In genomic region chr17:85823036-85823435, GRCm38 (mm10) we compare ENCODE assay signal across 18 mouse cellular contexts.
DNase-seq lines count a peak whose midpoint lies in the region; ATAC-seq and TF ChIP-seq lines count a peak whose summit lies in the region.
"Had no signal": no experiment of that assay in that cellular context is flagged by ENCODE, and none has a peak within 500 bp of the region (broad histone marks: within the 10 kb centered on the region; RNA-seq: fewer than 3 reads in every experiment).

No protein-coding gene starts in this region.

- no peaks in the 10 kb centered on the region for H3K4me1 ChIP-seq in forebrain, postnatal 0 days (ENCODE audit: insufficient read depth)
- H3K4me1 ChIP-seq in forebrain, embryonic 16.5 days (replicated peaks; ENCODE audit: control insufficient read depth, insufficient read depth, low read length) = peaks cover 2% of the 10 kb centered on the region; the same call in 1 of the 2 replicates
- H3K4me1 ChIP-seq in embryonic facial prominence, embryonic 15.5 days = peaks cover 18% of the 10 kb centered on the region
- peaks cover 12% of the 10 kb centered on the region for H3K4me1 ChIP-seq in limb, embryonic 14.5 days (ENCODE audit: control insufficient read depth, insufficient read depth, low read length)
- H3K4me1 ChIP-seq: heart, embryonic 12.5 days; liver, embryonic 15.5 days had no signal

- H3K4me3 ChIP-seq in forebrain, postnatal 0 days (ENCODE audit: low read depth, low read length) = no peak overlapping the region
- no peak overlapping the region for H3K4me3 ChIP-seq in forebrain, embryonic 16.5 days (replicated peaks; ENCODE audit: low read length)
- H3K4me3 ChIP-seq in embryonic facial prominence, embryonic 15.5 days (replicated peaks) = no peak overlapping the region
- H3K4me3 ChIP-seq in limb, embryonic 14.5 days (replicated peaks; ENCODE audit: low read length) = no peak overlapping the region
- H3K4me3 ChIP-seq: heart, embryonic 12.5 days; liver, embryonic 15.5 days had no signal

- TF ChIP-seq CTCF in forebrain, postnatal 0 days (IDR thresholded peaks at IDR 0.05; ENCODE audit: low read depth) = no peak
- no peak for TF ChIP-seq CTCF in brain, embryonic 14.5 days (IDR thresholded peaks at IDR 0.05; ENCODE audit: borderline replicate concordance, extremely low read depth, insufficient read depth, insufficient read length)

- peak; percentile 18; the same call in 1 of the 2 replicates for ATAC-seq in forebrain, postnatal 0 days
- no peak for ATAC-seq in forebrain, embryonic 16.5 days
- no peak for ATAC-seq in embryonic facial prominence, embryonic 15.5 days (ENCODE audit: insufficient number of reproducible peaks, low FRiP score, low TSS enrichment, low read depth)
- peak; percentile 21; the same call in 1 of the 2 replicates for ATAC-seq in limb, embryonic 14.5 days (ENCODE audit: low FRiP score, low read depth)

- no peak for DNase-seq in forebrain, postnatal 0 days
- peak; percentile 51 for DNase-seq in brain, embryonic 14.5 days (ENCODE audit: low read depth)
- no peak for DNase-seq in limb, embryonic 14.5 days (ENCODE audit: low spot score)
- no peak for DNase-seq in frontal cortex, adult 2 months (ENCODE audit: extremely low spot score in 1 of 2, low spot score in 1 of 2)
- DNase-seq in adrenal gland, adult 2 months = no peak
- DNase-seq: cerebellum, adult 8-10 months; gastrocnemius, postnatal 25 days; heart, postnatal 4 days; kidney, adult 11 months; kidney, postnatal 25 days; layer of hippocampus, adult 9-11 months; spleen, adult 18-20 months; thymus, postnatal 25 days had no signal

- TF ChIP-seq POLR2A in brain, embryonic 14.5 days (IDR thresholded peaks at IDR 0.05; ENCODE audit: borderline replicate concordance, extremely low read depth, insufficient read depth, insufficient read length, poor library complexity, severe bottlenecking) = no peak
- TF ChIP-seq POLR2A in limb, embryonic 14.5 days (IDR thresholded peaks at IDR 0.05; ENCODE audit: borderline replicate concordance, extremely low read depth, insufficient read depth, insufficient read length) = no peak

- H3K4me2 ChIP-seq in forebrain, postnatal 0 days (ENCODE audit: low read depth) = no peak overlapping the region
- no peak overlapping the region for H3K4me2 ChIP-seq in forebrain, embryonic 16.5 days (ENCODE audit: low read length)
- H3K4me2 ChIP-seq in embryonic facial prominence, embryonic 15.5 days (replicated peaks) = peak overlapping the region; percentile 30
- peak overlapping the region; percentile 32 for H3K4me2 ChIP-seq in limb, embryonic 14.5 days (replicated peaks; ENCODE audit: low read depth, low read length, severe bottlenecking)
- H3K4me2 ChIP-seq: heart, embryonic 12.5 days; liver, embryonic 15.5 days; midbrain, embryonic 11.5 days had no signal

- H3K9ac ChIP-seq in forebrain, postnatal 0 days = no peak overlapping the region
- no peak overlapping the region for H3K9ac ChIP-seq in forebrain, embryonic 16.5 days (replicated peaks; ENCODE audit: low read depth, low read length)
- H3K9ac ChIP-seq in embryonic facial prominence, embryonic 15.5 days = no peak overlapping the region
- no peak overlapping the region for H3K9ac ChIP-seq in limb, embryonic 14.5 days (ENCODE audit: low read depth, low read length, severe bottlenecking)
- H3K9ac ChIP-seq: heart, embryonic 12.5 days; liver, embryonic 15.5 days had no signal

- H3K27ac ChIP-seq in forebrain, postnatal 0 days (ENCODE audit: low read depth, low read length) = no peak overlapping the region
- H3K27ac ChIP-seq in forebrain, embryonic 16.5 days (ENCODE audit: low read length) = no peak overlapping the region
- H3K27ac ChIP-seq in embryonic facial prominence, embryonic 15.5 days (replicated peaks) = no peak overlapping the region
- H3K27ac ChIP-seq in limb, embryonic 14.5 days (replicated peaks; ENCODE audit: low read depth, low read length) = 0 out of 2 replicates have a peak overlapping the region, but pooled peaks have one; percentile 9
- H3K27ac ChIP-seq: liver, embryonic 15.5 days had no signal

- no peaks in the 10 kb centered on the region for H3K27me3 ChIP-seq in forebrain, postnatal 0 days (ENCODE audit: insufficient read depth, low read length)
- no peaks in the 10 kb centered on the region for H3K27me3 ChIP-seq in forebrain, embryonic 16.5 days (replicated peaks; ENCODE audit: control insufficient read depth, insufficient read depth, low read length)
- no peaks in the 10 kb centered on the region for H3K27me3 ChIP-seq in embryonic facial prominence, embryonic 15.5 days
- no peaks in the 10 kb centered on the region for H3K27me3 ChIP-seq in limb, embryonic 14.5 days (ENCODE audit: control insufficient read depth, insufficient read depth, low read length)
- H3K27me3 ChIP-seq: heart, embryonic 12.5 days; liver, embryonic 15.5 days had no signal

- H3K36me3 ChIP-seq in forebrain, postnatal 0 days (ENCODE audit: insufficient read depth) = no peaks in the 10 kb centered on the region
- H3K36me3 ChIP-seq in forebrain, embryonic 16.5 days (ENCODE audit: control insufficient read depth, insufficient read depth) = no peaks in the 10 kb centered on the region
- H3K36me3 ChIP-seq in embryonic facial prominence, embryonic 15.5 days = no peaks in the 10 kb centered on the region
- no peaks in the 10 kb centered on the region for H3K36me3 ChIP-seq in limb, embryonic 14.5 days (ENCODE audit: control insufficient read depth, insufficient read depth, low read length)
- H3K36me3 ChIP-seq: heart, embryonic 12.5 days; liver, embryonic 15.5 days had no signal

- H3K9me3 ChIP-seq in forebrain, postnatal 0 days (ENCODE audit: low read length) = no peaks in the 10 kb centered on the region
- H3K9me3 ChIP-seq in forebrain, embryonic 16.5 days (ENCODE audit: control insufficient read depth, low read length) = no peaks in the 10 kb centered on the region
- no peaks in the 10 kb centered on the region for H3K9me3 ChIP-seq in embryonic facial prominence, embryonic 15.5 days (replicated peaks)
- peaks cover 4% of the 10 kb centered on the region; the same call in 1 of the 2 replicates for H3K9me3 ChIP-seq in limb, embryonic 14.5 days (ENCODE audit: control insufficient read depth, low read length)
- H3K9me3 ChIP-seq: liver, embryonic 15.5 days had no signal

- 69% methylated on average over 19 of the region's 19 CpGs for WGBS in forebrain, postnatal 0 days
- 77% methylated on average over 19 of the region's 19 CpGs for WGBS in forebrain, embryonic 16.5 days
- 49% methylated on average over 19 of the region's 19 CpGs for whole genome bisulfite sequencing in embryonic facial prominence, embryonic 15.5 days
- WGBS in limb, embryonic 14.5 days = 28% methylated on average over 19 of the region's 19 CpGs

Comparison
In these comparisons a context has a peak if more than half of its experiments do, and no peak if none do; other contexts are left out.
1. ATAC-seq: peak in forebrain, postnatal 0 days (single experiment) and limb, embryonic 14.5 days (single experiment); none in forebrain, embryonic 16.5 days (single experiment) and embryonic facial prominence, embryonic 15.5 days (single experiment).
2. H3K4me2 ChIP-seq: peak in embryonic facial prominence, embryonic 15.5 days (single experiment) and limb, embryonic 14.5 days (single experiment); none in forebrain, postnatal 0 days (single experiment) and forebrain, embryonic 16.5 days (single experiment).